In genomic region chr19:46304908-46305333, GRCm38 (mm10) we compare ENCODE assay signal across 8 mouse cellular contexts. TPM values are rescaled to one million over a fixed set of nuclear protein-coding genes. Genes with fewer than 3 reads are reported as not detected.
DNase-seq lines count a peak whose midpoint lies in the region; ATAC-seq lines count a peak whose summit lies in the region.

No protein-coding gene starts in this region.

- H3K9me3 ChIP-seq in lung, embryonic 16.5 days (ENCODE audit: control insufficient read depth, low read length), result no peaks in the 10 kb centered on the region
- no peaks in the 10 kb centered on the region for H3K9me3 ChIP-seq in hindbrain, embryonic 12.5 days (replicated peaks)

- H3K9ac ChIP-seq in lung, embryonic 16.5 days (ENCODE audit: low read length), result peak overlapping the region; percentile 73
- peak overlapping the region; percentile 29 for H3K9ac ChIP-seq in hindbrain, embryonic 12.5 days

- peak overlapping the region; percentile 81 for H3K4me3 ChIP-seq in lung, embryonic 16.5 days (ENCODE audit: low read length)
- H3K4me3 ChIP-seq in hindbrain, embryonic 12.5 days, result peak overlapping the region; percentile 39

- 0% methylated on average over 34 of the region's 34 CpGs for WGBS in lung, embryonic 16.5 days
- 1% methylated on average over 33 of the region's 34 CpGs for WGBS in hindbrain, embryonic 12.5 days

- H3K4me2 ChIP-seq in lung, embryonic 16.5 days (ENCODE audit: low read depth, low read length), result peak overlapping the region; percentile 92
- H3K4me2 ChIP-seq in hindbrain, embryonic 12.5 days (replicated peaks), result peak overlapping the region; percentile 88

- H3K36me3 ChIP-seq in lung, embryonic 16.5 days (ENCODE audit: control insufficient read depth, insufficient read depth, low read length), result no peaks in the 10 kb centered on the region
- no peaks in the 10 kb centered on the region for H3K36me3 ChIP-seq in hindbrain, embryonic 12.5 days

- H3K4me1 ChIP-seq in lung, embryonic 16.5 days (replicated peaks; ENCODE audit: control insufficient read depth, insufficient read depth, low read length), result peaks cover 15% of the 10 kb centered on the region
- H3K4me1 ChIP-seq in hindbrain, embryonic 12.5 days, result peaks cover 26% of the 10 kb centered on the region

- H3K27me3 ChIP-seq in lung, embryonic 16.5 days (ENCODE audit: control insufficient read depth, insufficient read depth, low read depth, low read length), result no peaks in the 10 kb centered on the region
- H3K27me3 ChIP-seq in hindbrain, embryonic 12.5 days, result peaks cover 38% of the 10 kb centered on the region

- peak; percentile 35 for DNase-seq in adrenal gland, postnatal 25 days
- DNase-seq in adrenal gland, adult 8-10 months, result no peak
- no peak for DNase-seq in lung, postnatal 14 days
- no peak for DNase-seq in right cerebral cortex, postnatal 25 days
- DNase-seq in retina, embryonic 14.5 days (ENCODE audit: low spot score), result no peak

- peak overlapping the region; percentile 96 for H3K27ac ChIP-seq in lung, embryonic 16.5 days (ENCODE audit: low read length)
- no peak overlapping the region for H3K27ac ChIP-seq in hindbrain, embryonic 12.5 days

- peak; percentile 29 for ATAC-seq in lung, embryonic 16.5 days (ENCODE audit: low read depth)
- peak; percentile 27; the same call in 1 of the 2 replicates for ATAC-seq in hindbrain, embryonic 12.5 days (ENCODE audit: low FRiP score)
- ATAC-seq in megakaryocyte progenitor cell, adult 5-6 weeks (replicated peaks; ENCODE audit: poor library complexity), result peak; percentile 28

RNA-seq across cellular contexts. Expression of gene Nfkb2, which starts 0.8 kb away (rescaled TPM):
- total RNA-seq in adrenal gland, postnatal 25 days (2021), result 42.4 and 44.3 TPM in 2 replicates
- 10 to 100 TPM; 35.6 to 40.1 (median 37.3) TPM for total RNA-seq in adrenal gland, adult 8-10 months (2022)
- polyA plus RNA-seq in lung, embryonic 16.5 days (2015; fragmentation: Nextera tagmentation; extraction: Ambion mirVana), result 8.3 and 9.1 TPM in 2 replicates
- polyA plus RNA-seq in hindbrain, embryonic 12.5 days (2016; fragmentation: Nextera tagmentation; extraction: Ambion mirVana), result 4.7 and 5.0 TPM in 2 replicates
- total RNA-seq in megakaryocyte progenitor cell, adult 5-6 weeks (2015), result 4.7 and 5.5 TPM in 2 replicates
- total RNA-seq in megakaryocyte progenitor cell, adult 5-6 weeks (2017), result 4.0 and 5.0 TPM in 2 replicates

RNA-seq across cellular contexts. Expression of gene Psd, which starts 22.0 kb away (rescaled TPM):
- total RNA-seq in adrenal gland, postnatal 25 days (2021), result 8.6 and 12.7 TPM in 2 replicates
- 10 to 100 TPM in 3 of 4 experiments, 1 to 10 TPM in 1; 7.9 to 14.9 (median 13.1) TPM for total RNA-seq in adrenal gland, adult 8-10 months (2022)
- polyA plus RNA-seq in lung, embryonic 16.5 days (2015; fragmentation: Nextera tagmentation; extraction: Ambion mirVana), result 3.4 and 4.3 TPM in 2 replicates
- polyA plus RNA-seq in hindbrain, embryonic 12.5 days (2016; fragmentation: Nextera tagmentation; extraction: Ambion mirVana), result 33.2 and 34.7 TPM in 2 replicates
- 0.30 TPM in 1 of 2 replicates, not detected in the other for total RNA-seq in megakaryocyte progenitor cell, adult 5-6 weeks (2015)
- total RNA-seq in megakaryocyte progenitor cell, adult 5-6 weeks (2017), result 0.12 and 0.84 TPM in 2 replicates

RNA-seq across cellular contexts. Expression of gene Fbxl15, which starts 23.1 kb away (rescaled TPM):
- total RNA-seq in adrenal gland, postnatal 25 days (2021), result 9.8 and 13.4 TPM in 2 replicates
- 10 to 100 TPM; 11.9 to 16.2 (median 13.2) TPM for total RNA-seq in adrenal gland, adult 8-10 months (2022)
- 12.0 and 13.3 TPM in 2 replicates for polyA plus RNA-seq in lung, embryonic 16.5 days (2015; fragmentation: Nextera tagmentation; extraction: Ambion mirVana)
- 26.2 and 28.3 TPM in 2 replicates for polyA plus RNA-seq in hindbrain, embryonic 12.5 days (2016; fragmentation: Nextera tagmentation; extraction: Ambion mirVana)
- total RNA-seq in megakaryocyte progenitor cell, adult 5-6 weeks (2015), result 0.72 and 1.4 TPM in 2 replicates
- total RNA-seq in megakaryocyte progenitor cell, adult 5-6 weeks (2017), result 0.71 and 2.7 TPM in 2 replicates

RNA-seq across cellular contexts. Expression of gene Cuedc2, which starts 33.6 kb away (rescaled TPM):
- 64.1 and 81.8 TPM in 2 replicates for total RNA-seq in adrenal gland, postnatal 25 days (2021)
- total RNA-seq in adrenal gland, adult 8-10 months (2022), result 100 to 1,000 TPM in 2 of 4 experiments, 10 to 100 TPM in 2; 77.2 to 109 (median 89.6) TPM
- polyA plus RNA-seq in lung, embryonic 16.5 days (2015; fragmentation: Nextera tagmentation; extraction: Ambion mirVana), result 144 and 153 TPM in 2 replicates
- polyA plus RNA-seq in hindbrain, embryonic 12.5 days (2016; fragmentation: Nextera tagmentation; extraction: Ambion mirVana), result 239 and 261 TPM in 2 replicates
- total RNA-seq in megakaryocyte progenitor cell, adult 5-6 weeks (2015), result 41.4 and 42.1 TPM in 2 replicates
- 148 and 184 TPM in 2 replicates for total RNA-seq in megakaryocyte progenitor cell, adult 5-6 weeks (2017)

RNA-seq across cellular contexts. Expression of gene Mfsd13a, which starts 36.0 kb away (rescaled TPM):
- total RNA-seq in adrenal gland, postnatal 25 days (2021), result 6.3 and 8.8 TPM in 2 replicates
- total RNA-seq in adrenal gland, adult 8-10 months (2022), result 10 to 100 TPM; 11.7 to 21.1 (median 16.6) TPM
- polyA plus RNA-seq in lung, embryonic 16.5 days (2015; fragmentation: Nextera tagmentation; extraction: Ambion mirVana), result 10.4 and 11.4 TPM in 2 replicates
- 7.1 and 7.6 TPM in 2 replicates for polyA plus RNA-seq in hindbrain, embryonic 12.5 days (2016; fragmentation: Nextera tagmentation; extraction: Ambion mirVana)
- 65.8 and 66.4 TPM in 2 replicates for total RNA-seq in megakaryocyte progenitor cell, adult 5-6 weeks (2015)
- total RNA-seq in megakaryocyte progenitor cell, adult 5-6 weeks (2017), result 15.3 and 17.4 TPM in 2 replicates
